Mouse (Mus musculus) liver, embryonic 14.5 days (tissue): ENCODE measurements around the gene Birc3. TPM values are rescaled to one million over a fixed set of nuclear protein-coding genes. Genes with fewer than 3 reads are reported as not detected.

Source experiments
- ATAC-seq: fragments of 200-750 bp; cut with Nextera tagmentation; 2 replicates; pipeline ENCODE4 v1.8.0; 2017; ENCODE audit warnings: moderate number of reproducible peaks, mild to moderate bottlenecking, moderate library complexity; ENCODE audit not compliant: insufficient read depth
- DNase-seq, 3 experiments: peaks; one replicate each; pipeline ENCODE4 v3.0.0-alpha.2; 2012 to 2013; ENCODE audit warnings: low read depth in 3 of 3, low spot score in 3 of 3
- H3K27ac ChIP-seq: fragments of 300-500 bp; sonication (generic); 2 replicates; pipeline ENCODE4 v1.5.1; 2014; ENCODE audit warnings: moderate library complexity, mild to moderate bottlenecking, control low read depth, inconsistent platforms
- H3K27me3 ChIP-seq: fragments of 300-500 bp; sonication (generic); 2 replicates; pipeline ENCODE4 v1.6.1; 2014; ENCODE audit warnings: mild to moderate bottlenecking, low read length, moderate library complexity; ENCODE audit not compliant: control insufficient read depth, insufficient read depth
- H3K36me3 ChIP-seq: fragments of 300-500 bp; sonication (generic); replicated peaks from 2 replicates; pipeline ENCODE4 v1.6.1; 2014; ENCODE audit warnings: low read depth; ENCODE audit not compliant: control insufficient read depth, insufficient read depth
- H3K4me1 ChIP-seq, 2 experiments: fragments of 200-500 bp in 1 of 2; fragments of 300-500 bp in 1 of 2; sonication (generic) in 1 of 2; replicated peaks; 2 replicates each; pipeline ENCODE4 v1.6.1; 2012 to 2014; ENCODE audit warnings: antibody characterized with exemption in 1 of 2, inconsistent platforms in 1 of 2, low read length in 1 of 2; ENCODE audit not compliant: control insufficient read depth in 2 of 2, insufficient read depth in 2 of 2
- H3K4me2 ChIP-seq: fragments of 300-500 bp; sonication (generic); 2 replicates; pipeline ENCODE4 v1.6.1; 2014; ENCODE audit warnings: low read depth, mild to moderate bottlenecking, control low read depth, moderate library complexity
- H3K4me3 ChIP-seq, 2 experiments: fragments of 200-500 bp in 1 of 2; fragments of 300-500 bp in 1 of 2; sonication (generic) in 1 of 2; 2 replicates each; pipeline ENCODE4 v1.5.1; 2012 to 2014; ENCODE audit warnings: low read depth in 2 of 2, low read length in 2 of 2, mild to moderate bottlenecking in 2 of 2, control low read depth in 1 of 2, inconsistent platforms in 1 of 2, moderate library complexity in 1 of 2; ENCODE audit not compliant: insufficient read depth in 1 of 2
- H3K9ac ChIP-seq: fragments of 300-500 bp; sonication (generic); replicated peaks from 2 replicates; pipeline ENCODE4 v1.6.1; 2014; ENCODE audit warnings: mild to moderate bottlenecking, control low read depth, moderate library complexity
- H3K9me3 ChIP-seq: fragments of 300-500 bp; sonication (generic); 2 replicates; pipeline ENCODE4 v1.6.1; 2016; ENCODE audit warnings: low read length, mixed read lengths; ENCODE audit not compliant: control insufficient read depth
- CTCF ChIP-seq: IDR thresholded peaks from 2 replicates; pipeline ENCODE4 v1.5.1; 2016; ENCODE audit warnings: antibody characterized with exemption, low read depth, control low read depth
- EP300 ChIP-seq: IDR thresholded peaks from 2 replicates; pipeline ENCODE4 v1.6.1; 2016; ENCODE audit warnings: antibody characterized with exemption, low read depth
- WGBS: fragments of 180-500 bp; shearing (Covaris S2); extraction: QIAGEN DNeasy Blood & Tissue Kit; methylation state at CpG from one replicate; pipeline ENCODE4 v1.1.7; 2014; ENCODE audit not compliant: insufficient replicate concordance; 5-methylcytosine and 5-hydroxymethylcytosine counted together
- polyA plus RNA-seq, 2 experiments: library from polyadenylated mRNA; depleted of rRNA in 1 of 2; stranded (reverse) in 1 of 2; unstranded in 1 of 2; fragments of >200 nt; fragmentation: Nextera tagmentation in 1 of 2; extraction: Ambion mirVana in 1 of 2; gene quantifications; 2 replicates each; pipeline versions ENCODE4 v1.2.1 to v1.2.3; 2012 to 2014

The Birc3 gene
- polyA plus RNA-seq, 2 experiments = 4.7 TPM

- WGBS = 21% methylated on average over 9 of the region's 9 CpGs
- Histone ChIP-seq H3K4me1 (peaks cover 27 to 36% of the 10 kb centered on the region in 2 experiments), H3K4me3 (peak overlapping the region; percentile 31 to 33), H3K9me3 (no peaks in the 10 kb centered on the region), H3K27me3 (no peaks in the 10 kb centered on the region), H3K36me3 (peaks cover 2% of the 10 kb centered on the region), H3K4me2 (peak overlapping the region; percentile 67), H3K27ac (peak overlapping the region; percentile 65), H3K9ac (peak overlapping the region; percentile 35)
- ATAC-seq = peak; percentile 95
- TF ChIP-seq EP300 = peak; percentile 41
- TF ChIP-seq CTCF = no peak
- peak; percentile 48 to 53 (median 50) for DNase-seq
Observed at GRCm38 (mm10) chr9:7829531-7830528, 43.2 kb downstream of the Birc3 start.

GRCm38 (mm10) chr9:7828706-7829105 lies 44.3 kb downstream of the Birc3 start:
- H3K27ac ChIP-seq = no peak overlapping the region
- 75% methylated on average over 4 of the region's 4 CpGs for WGBS
- H3K9ac ChIP-seq = no peak overlapping the region
- no peak overlapping the region for H3K4me2 ChIP-seq
- ATAC-seq (no peak), DNase-seq (no peak)
- peaks cover 27 to 34% of the 10 kb centered on the region in 2 experiments for H3K4me1 ChIP-seq
- H3K27me3 ChIP-seq = no peaks in the 10 kb centered on the region
- no peak overlapping the region for H3K4me3 ChIP-seq
- no peaks in the 10 kb centered on the region for H3K9me3 ChIP-seq
- no peaks in the 10 kb centered on the region; the same call in 1 of the 2 replicates for H3K36me3 ChIP-seq
- no peak for TF ChIP-seq CTCF
- TF ChIP-seq EP300 = no peak

DNA sequence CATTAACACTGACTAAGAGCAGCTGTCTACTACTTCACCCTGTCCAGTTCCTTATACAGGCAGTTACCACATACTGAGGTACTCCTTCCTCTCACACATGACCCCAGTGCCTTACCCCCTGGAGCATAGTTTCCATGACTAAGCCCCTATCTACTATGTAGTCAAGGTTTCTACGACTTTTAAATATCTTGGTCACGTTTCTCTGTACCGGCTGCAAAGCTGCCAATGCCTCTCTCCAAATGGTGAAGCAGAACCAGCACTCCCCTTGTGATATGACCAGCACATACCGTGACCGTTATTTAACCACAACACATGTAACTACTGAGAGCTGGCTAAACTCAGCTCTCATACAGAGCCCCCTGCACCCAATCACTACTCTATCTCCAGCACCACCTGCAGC lies 48.1 kb downstream of the Birc3 start:
- H3K27ac ChIP-seq = no peak overlapping the region
- TF ChIP-seq EP300 = no peak
- no peak for TF ChIP-seq CTCF
- 65% methylated on average over 5 of the region's 5 CpGs for WGBS
- peaks cover 12 to 18% of the 10 kb centered on the region in 2 experiments for H3K4me1 ChIP-seq
- H3K9ac ChIP-seq = no peak overlapping the region
- no peak overlapping the region for H3K4me2 ChIP-seq
- H3K4me3 ChIP-seq = no peak overlapping the region
- H3K36me3 ChIP-seq = peaks cover 7% of the 10 kb centered on the region
- H3K27me3 ChIP-seq = no peaks in the 10 kb centered on the region
- no peak for DNase-seq
- no peaks in the 10 kb centered on the region for H3K9me3 ChIP-seq
- peak; percentile 4; the same call in 1 of the 2 replicates for ATAC-seq

- TF ChIP-seq CTCF = no peak
- TF ChIP-seq EP300 = no peak
- Histone ChIP-seq H3K9ac (no peak overlapping the region), H3K4me2 (no peak overlapping the region), H3K27me3 (no peaks in the 10 kb centered on the region), H3K36me3 (peaks cover 16% of the 10 kb centered on the region), H3K4me3 (no peak overlapping the region), H3K27ac (no peak overlapping the region), H3K9me3 (no peaks in the 10 kb centered on the region), H3K4me1 (peaks cover 6 to 9% of the 10 kb centered on the region in 2 experiments)
- WGBS = 51% methylated on average over 3 of the region's 3 CpGs
- DNase-seq (no peak), ATAC-seq (no peak)
Observed at GRCm38 (mm10) chr9:7822758-7823157, 50.2 kb downstream of the Birc3 start.

- no peak for DNase-seq
- no peak overlapping the region for H3K9ac ChIP-seq
- H3K9me3 ChIP-seq = no peaks in the 10 kb centered on the region
- WGBS = 63% methylated on average over 4 of the region's 5 CpGs
- peaks cover 0 to 3% of the 10 kb centered on the region in 2 experiments; a peak in 2 of 4 replicates for H3K4me1 ChIP-seq
- ATAC-seq = peak; percentile 64
- peak overlapping the region; percentile 33; the same call in 1 of the 2 replicates for H3K4me2 ChIP-seq
- no peak overlapping the region for H3K27ac ChIP-seq
- H3K4me3 ChIP-seq = no peak overlapping the region; a peak in 1 of 4 replicates
- H3K36me3 ChIP-seq = no peaks in the 10 kb centered on the region
- H3K27me3 ChIP-seq = no peaks in the 10 kb centered on the region
- TF ChIP-seq EP300 = no peak
- TF ChIP-seq CTCF = no peak
Observed at GRCm38 (mm10) chr9:7805101-7805506, 67.9 kb downstream of the Birc3 start.

Other genes starting within 250 kb of the Birc3 start
- not detected in 2 replicates for gene Mmp20, start 245.0 kb downstream of the Birc3 start, polyA plus RNA-seq (2012; rRNA removed)
- not detected in 2 replicates for gene Mmp20, start 245.0 kb downstream of the Birc3 start, polyA plus RNA-seq (2014; fragmentation: Nextera tagmentation; extraction: Ambion mirVana)
- not detected in 2 replicates for gene Mmp7, start 181.1 kb downstream of the Birc3 start, polyA plus RNA-seq (2012; rRNA removed)
- gene Mmp7, start 181.1 kb downstream of the Birc3 start, polyA plus RNA-seq (2014; fragmentation: Nextera tagmentation; extraction: Ambion mirVana) = not detected in 2 replicates
- 17.7 and 23.3 TPM in 2 replicates for gene Tmem123, start 109.1 kb downstream of the Birc3 start, polyA plus RNA-seq (2012; rRNA removed)
- 45.2 and 52.5 TPM in 2 replicates for gene Tmem123, start 109.1 kb downstream of the Birc3 start, polyA plus RNA-seq (2014; fragmentation: Nextera tagmentation; extraction: Ambion mirVana)
- 7.0 and 9.4 TPM in 2 replicates for gene Birc2, start 36.1 kb downstream of the Birc3 start, polyA plus RNA-seq (2012; rRNA removed)
- gene Birc2, start 36.1 kb downstream of the Birc3 start, polyA plus RNA-seq (2014; fragmentation: Nextera tagmentation; extraction: Ambion mirVana) = 13.1 and 14.1 TPM in 2 replicates
- 3.4 and 4.1 TPM in 2 replicates for gene Yap1, start 131.4 kb upstream of the Birc3 start, polyA plus RNA-seq (2012; rRNA removed)
- 2.6 and 2.9 TPM in 2 replicates for gene Yap1, start 131.4 kb upstream of the Birc3 start, polyA plus RNA-seq (2014; fragmentation: Nextera tagmentation; extraction: Ambion mirVana)
- gene Cfap300, start 169.6 kb upstream of the Birc3 start, polyA plus RNA-seq (2012; rRNA removed) = 0.25 and 0.51 TPM in 2 replicates
- gene Cfap300, start 169.6 kb upstream of the Birc3 start, polyA plus RNA-seq (2014; fragmentation: Nextera tagmentation; extraction: Ambion mirVana) = 0.64 and 1.3 TPM in 2 replicates